Mouse (Mus musculus): ENCODE measurements at regions not wholly inside any gene's neighbourhood (a gene's known extent, or its start where the extent isn't known, plus 50 kb on each side); places are given as distances from the start of the nearest gene placed in this dataset.
"Not testable (repeated sequence)": the region's sequence is repeated elsewhere in the genome, so short reads cannot be mapped to it uniquely, and the experiment has no call there.

DNA sequence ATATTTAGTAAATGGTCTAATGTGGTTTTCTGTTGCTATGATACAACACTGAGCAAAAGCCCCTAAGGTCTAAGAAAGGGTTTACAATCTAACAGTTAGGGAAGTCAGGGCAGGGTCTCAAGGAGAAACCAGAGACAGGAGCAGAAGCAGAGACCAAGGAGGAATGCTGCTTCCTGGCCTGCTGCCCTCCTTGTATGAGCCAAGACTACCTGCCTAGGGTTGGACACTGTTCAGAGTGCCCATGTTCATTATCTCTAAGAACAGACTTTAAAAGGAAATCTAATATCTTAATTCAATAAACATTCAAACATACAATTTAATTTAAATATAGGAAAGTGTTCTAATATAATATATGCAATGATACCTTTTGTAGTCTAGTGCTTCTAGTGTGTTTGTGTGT is 63.0 kb upstream of the Tmem106b start:
- Histone ChIP-seq H3K27ac (no peak overlapping the region), H3K4me2 (no peak overlapping the region), H3K9me3 (no peaks in the 10 kb centered on the region), H3K27me3 (no peaks in the 10 kb centered on the region), H3K36me3 (no peaks in the 10 kb centered on the region), H3K9ac (no peak overlapping the region), H3K4me1 (replicated peaks) (no peaks in the 10 kb centered on the region), H3K4me3 (no peak overlapping the region)
- no peak for ATAC-seq (ENCODE audit: low FRiP score)

- ATAC-seq (ENCODE audit: low FRiP score) = no peak
- no peak overlapping the region for H3K4me2 ChIP-seq
- H3K27ac ChIP-seq = no peak overlapping the region
- H3K9me3 ChIP-seq = no peaks in the 10 kb centered on the region
- no peaks in the 10 kb centered on the region for H3K36me3 ChIP-seq
- H3K27me3 ChIP-seq = no peaks in the 10 kb centered on the region
- H3K9ac ChIP-seq = no peak overlapping the region
- WGBS = 90% methylated on average over 2 of the region's 2 CpGs
- no peak overlapping the region for H3K4me3 ChIP-seq
- no peaks in the 10 kb centered on the region for H3K4me1 ChIP-seq (replicated peaks)
Observed at GRCm38 (mm10) chr6:12994701-12995100, 74.9 kb upstream of the Tmem106b start.

DNA sequence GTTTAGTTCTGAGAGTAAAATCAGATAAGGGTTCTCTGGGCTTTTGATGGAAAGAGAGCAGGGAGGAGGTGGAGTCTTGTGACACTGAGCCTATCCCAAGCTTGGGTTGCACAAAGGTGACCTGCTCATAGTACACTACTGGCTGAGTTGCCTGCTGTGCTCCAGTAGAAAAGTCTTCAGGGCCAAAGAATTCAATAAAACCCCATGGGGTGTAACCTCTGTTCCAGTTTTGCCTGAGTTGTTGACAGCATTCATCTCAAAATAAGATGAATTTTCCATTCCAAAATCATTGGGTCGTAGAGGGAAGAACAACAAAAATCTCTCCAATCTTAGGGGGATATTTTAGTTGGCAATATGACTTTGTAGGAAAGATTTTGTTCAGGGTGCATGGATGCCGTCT is 75.8 kb upstream of the Tmem106b start:
- no peaks in the 10 kb centered on the region for H3K27me3 ChIP-seq
- ATAC-seq (ENCODE audit: low FRiP score) = no peak
- no peaks in the 10 kb centered on the region for H3K36me3 ChIP-seq
- H3K9ac ChIP-seq = no peak overlapping the region
- H3K9me3 ChIP-seq = no peaks in the 10 kb centered on the region
- WGBS = 89% methylated on average over 2 of the region's 2 CpGs
- no peak overlapping the region for H3K27ac ChIP-seq
- no peaks in the 10 kb centered on the region for H3K4me1 ChIP-seq (replicated peaks)
- no peak overlapping the region for H3K4me3 ChIP-seq
- no peak overlapping the region for H3K4me2 ChIP-seq

DNA sequence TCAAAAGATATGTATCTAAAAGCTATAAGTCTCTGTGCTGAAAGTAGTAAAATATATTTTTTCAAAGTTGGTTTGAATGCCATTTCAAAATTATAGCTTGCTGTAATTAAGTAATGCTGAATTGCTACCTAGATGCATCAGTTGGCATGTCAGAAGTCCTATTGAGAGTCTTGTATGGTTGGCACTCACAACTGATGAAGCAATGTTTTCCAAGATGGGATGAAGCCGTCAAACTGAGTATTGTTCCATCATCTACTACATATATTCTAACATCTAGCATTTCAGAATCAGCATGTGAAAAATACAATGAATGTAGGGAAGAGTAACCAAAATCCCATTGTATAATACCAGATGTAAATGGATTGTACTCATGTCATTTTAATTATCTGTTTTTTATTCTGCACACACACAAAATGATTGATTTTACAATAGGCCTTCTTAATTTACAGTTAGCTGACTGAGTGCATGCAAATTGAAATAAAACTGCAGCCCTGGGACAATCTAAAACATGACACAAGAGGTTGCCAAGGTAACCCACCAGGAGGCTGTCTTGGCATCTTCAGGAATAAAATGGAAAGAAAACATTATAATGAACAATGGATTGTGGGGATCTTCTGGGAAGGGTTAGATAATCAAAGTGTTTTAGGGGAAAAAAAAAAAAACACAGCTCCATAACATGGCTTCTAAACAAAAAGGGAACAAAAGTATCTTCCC is 92.2 kb upstream of the Tmem106b start:
- H3K4me3 ChIP-seq = no peak overlapping the region
- peak; percentile 77 for ATAC-seq (ENCODE audit: low FRiP score)
- peaks cover 4% of the 10 kb centered on the region for H3K4me1 ChIP-seq (replicated peaks)
- H3K27ac ChIP-seq = peak overlapping the region; percentile 58; the same call in 1 of the 2 replicates
- 36% methylated on average over 1 of the region's 1 CpGs for WGBS
- no peaks in the 10 kb centered on the region for H3K36me3 ChIP-seq
- no peaks in the 10 kb centered on the region for H3K9me3 ChIP-seq
- no peaks in the 10 kb centered on the region for H3K27me3 ChIP-seq
- H3K4me2 ChIP-seq = no peak overlapping the region
- no peak overlapping the region for H3K9ac ChIP-seq

GRCm38 (mm10) chr6:12971604-12972003 is 98.0 kb upstream of the Tmem106b start:
- Histone ChIP-seq H3K4me3 (no peak overlapping the region), H3K36me3 (no peaks in the 10 kb centered on the region), H3K4me1 (replicated peaks) (no peaks in the 10 kb centered on the region), H3K9me3 (no peaks in the 10 kb centered on the region), H3K27ac (no peak overlapping the region), H3K4me2 (no peak overlapping the region), H3K27me3 (no peaks in the 10 kb centered on the region), H3K9ac (no peak overlapping the region)
- no peak for ATAC-seq (ENCODE audit: low FRiP score)
- WGBS = 67% methylated on average over 1 of the region's 1 CpGs

DNA sequence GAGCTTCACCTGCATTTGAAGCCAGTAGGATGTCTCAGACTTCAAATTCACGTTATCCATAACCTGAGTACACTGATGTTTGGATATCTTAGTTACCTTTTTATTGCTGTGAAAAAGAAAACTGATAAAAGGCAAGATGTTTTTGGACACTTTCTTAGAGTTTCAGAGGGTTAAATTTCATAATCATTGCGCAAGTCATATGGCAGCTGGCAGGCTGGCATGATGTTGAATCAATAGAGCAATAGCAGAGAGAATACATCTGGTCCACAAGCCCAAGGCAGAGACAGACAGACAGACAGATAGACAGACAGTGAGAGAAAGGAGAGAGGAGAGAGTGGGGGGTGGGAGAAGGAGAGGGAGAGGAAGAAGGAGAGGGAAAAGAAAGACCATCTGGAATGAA is 102.3 kb upstream of the Tmem106b start:
- Histone ChIP-seq H3K9ac (no peak overlapping the region), H3K4me3 (no peak overlapping the region), H3K4me2 (no peak overlapping the region), H3K4me1 (replicated peaks) (no peaks in the 10 kb centered on the region), H3K36me3 (no peaks in the 10 kb centered on the region), H3K27me3 (no peaks in the 10 kb centered on the region), H3K27ac (no peak overlapping the region), H3K9me3 (no peaks in the 10 kb centered on the region)
- ATAC-seq (ENCODE audit: low FRiP score) = no peak
- WGBS = 84% methylated on average over 2 of the region's 2 CpGs

DNA sequence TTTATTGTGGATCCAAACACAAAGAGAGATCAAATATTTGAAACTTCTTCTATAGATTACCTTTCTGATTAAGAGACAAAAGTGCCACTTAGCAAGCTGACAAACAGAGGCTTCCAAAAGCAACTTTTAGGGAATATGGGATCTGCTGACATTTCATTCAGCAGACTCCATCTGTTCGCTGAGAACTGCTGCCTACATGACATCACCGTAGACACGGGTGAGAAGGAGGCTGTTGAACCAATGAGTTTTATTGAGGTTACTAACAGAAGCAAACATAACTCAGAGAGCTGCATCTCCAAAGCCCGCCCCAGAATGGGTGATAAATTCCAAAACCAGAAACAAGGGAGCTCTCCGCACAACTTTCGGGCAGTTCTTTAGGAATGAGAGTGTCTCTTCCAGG is 111.8 kb upstream of the Tmem106b start:
- no peak overlapping the region for H3K4me3 ChIP-seq
- 91% methylated on average over 6 of the region's 6 CpGs for WGBS
- no peaks in the 10 kb centered on the region for H3K36me3 ChIP-seq
- H3K9ac ChIP-seq = no peak overlapping the region
- no peak for ATAC-seq (ENCODE audit: low FRiP score)
- no peaks in the 10 kb centered on the region for H3K9me3 ChIP-seq
- H3K4me2 ChIP-seq = no peak overlapping the region
- H3K27me3 ChIP-seq = no peaks in the 10 kb centered on the region
- H3K4me1 ChIP-seq (replicated peaks) = no peaks in the 10 kb centered on the region
- no peak overlapping the region for H3K27ac ChIP-seq

- ATAC-seq (ENCODE audit: low FRiP score) = peak; percentile 68
- Histone ChIP-seq H3K9ac (no peak overlapping the region), H3K4me1 (replicated peaks) (peaks cover 5% of the 10 kb centered on the region), H3K27ac (peak overlapping the region; percentile 44; the same call in 1 of the 2 replicates), H3K36me3 (no peaks in the 10 kb centered on the region), H3K9me3 (no peaks in the 10 kb centered on the region), H3K27me3 (no peaks in the 10 kb centered on the region), H3K4me2 (no peak overlapping the region), H3K4me3 (no peak overlapping the region)
- WGBS = 45% methylated on average over 3 of the region's 3 CpGs
Observed at GRCm38 (mm10) chr6:12911610-12912009, 157.9 kb upstream of the Tmem106b start.

DNA sequence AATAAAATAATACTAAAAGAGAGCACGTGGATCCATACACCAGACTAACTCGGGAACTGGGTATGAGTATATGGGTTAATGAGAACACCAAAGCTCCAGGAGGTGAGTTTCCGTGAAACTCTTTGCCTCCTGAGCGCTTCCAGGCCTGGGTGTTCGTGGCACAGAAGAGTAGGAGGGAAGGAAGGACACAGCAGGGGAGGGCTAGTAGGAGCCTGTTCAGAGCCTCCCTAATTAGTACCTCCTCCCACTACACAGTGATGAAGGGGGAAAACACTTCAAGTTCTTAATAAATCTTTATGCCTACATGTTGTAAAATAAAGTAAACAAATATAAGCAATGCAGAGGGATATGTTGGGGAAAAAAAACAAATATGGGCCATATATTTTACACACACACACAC is 143.7 kb upstream of the Thsd7a start:
- Histone ChIP-seq H3K4me1 (replicated peaks) (no peaks in the 10 kb centered on the region), H3K9me3 (no peaks in the 10 kb centered on the region), H3K36me3 (no peaks in the 10 kb centered on the region), H3K9ac (no peak overlapping the region), H3K27me3 (no peaks in the 10 kb centered on the region), H3K4me3 (no peak overlapping the region), H3K27ac (no peak overlapping the region), H3K4me2 (no peak overlapping the region)
- ATAC-seq (ENCODE audit: low FRiP score) = no peak
- 64% methylated on average over 5 of the region's 5 CpGs for WGBS

DNA sequence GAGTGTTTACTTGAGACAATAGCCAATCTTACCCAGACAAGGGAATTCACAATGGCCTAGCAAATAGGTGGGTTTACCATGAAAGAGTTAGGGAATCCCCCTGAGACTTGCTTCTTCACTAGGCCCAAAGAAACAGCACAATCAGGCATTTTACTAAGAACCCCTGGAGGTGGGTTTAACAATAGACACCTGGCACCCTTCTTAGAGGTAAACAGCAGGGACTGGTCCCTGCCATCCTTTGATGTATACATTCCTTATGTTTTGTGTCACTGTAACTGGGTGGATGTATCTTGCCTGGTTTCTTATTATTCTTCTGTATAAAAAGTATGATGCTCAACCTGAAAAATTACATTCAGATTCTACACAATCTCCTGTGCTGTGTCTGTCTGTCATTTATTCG is 127.7 kb upstream of the Thsd7a start:
- H3K9ac ChIP-seq; ATAC-seq (ENCODE audit: low FRiP score); H3K9me3 ChIP-seq; H3K27me3 ChIP-seq; H3K4me1 ChIP-seq (replicated peaks); H3K4me2 ChIP-seq; H3K4me3 ChIP-seq; H3K27ac ChIP-seq; H3K36me3 ChIP-seq: not testable (repeated sequence)
- WGBS = 49% methylated on average over 1 of the region's 1 CpGs

GRCm38 (mm10) chr6:12876366-12876765 is 127.2 kb upstream of the Thsd7a start:
- 41% methylated on average over 4 of the region's 4 CpGs for WGBS
- Histone ChIP-seq H3K4me1 (replicated peaks) (no peaks in the 10 kb centered on the region), H3K4me3 (no peak overlapping the region), H3K9me3 (no peaks in the 10 kb centered on the region), H3K9ac (no peak overlapping the region), H3K36me3 (no peaks in the 10 kb centered on the region), H3K4me2 (no peak overlapping the region), H3K27me3 (no peaks in the 10 kb centered on the region), H3K27ac (no peak overlapping the region)
- no peak for ATAC-seq (ENCODE audit: low FRiP score)

- ATAC-seq (ENCODE audit: low FRiP score) = no peak
- Histone ChIP-seq H3K4me3 (no peak overlapping the region), H3K36me3 (no peaks in the 10 kb centered on the region), H3K27ac (no peak overlapping the region), H3K4me2 (no peak overlapping the region), H3K9ac (no peak overlapping the region), H3K27me3 (no peaks in the 10 kb centered on the region), H3K4me1 (replicated peaks) (no peaks in the 10 kb centered on the region), H3K9me3 (no peaks in the 10 kb centered on the region)
- WGBS = 93% methylated on average over 4 of the region's 4 CpGs
Observed at GRCm38 (mm10) chr6:12868251-12868650, 119.0 kb upstream of the Thsd7a start.

DNA sequence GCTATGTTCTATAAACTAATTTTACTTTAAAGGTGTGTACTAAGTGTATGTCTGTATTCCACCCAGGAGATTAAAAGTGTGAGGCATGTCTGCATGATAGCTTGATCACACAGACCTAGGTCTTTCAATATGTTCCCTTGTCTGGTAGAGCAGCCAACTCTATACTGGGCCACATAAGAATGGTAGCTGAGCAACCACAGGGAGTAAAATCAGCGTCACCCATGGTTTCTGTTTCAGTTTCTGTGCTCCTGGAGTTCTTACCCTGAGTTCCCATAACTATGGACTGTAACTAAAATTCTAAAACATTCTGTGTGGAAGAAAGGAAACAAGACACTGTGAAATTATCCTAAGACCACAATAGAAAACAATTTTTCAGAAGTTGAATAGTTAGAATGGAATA is 102.8 kb upstream of the Thsd7a start:
- H3K36me3 ChIP-seq = no peaks in the 10 kb centered on the region
- no peak overlapping the region for H3K9ac ChIP-seq
- WGBS = 88% methylated on average over 1 of the region's 1 CpGs
- no peaks in the 10 kb centered on the region; the same call in 1 of the 2 replicates for H3K9me3 ChIP-seq
- no peak for ATAC-seq (ENCODE audit: low FRiP score)
- H3K4me3 ChIP-seq = no peak overlapping the region
- no peaks in the 10 kb centered on the region for H3K4me1 ChIP-seq (replicated peaks)
- no peaks in the 10 kb centered on the region for H3K27me3 ChIP-seq
- no peak overlapping the region for H3K4me2 ChIP-seq
- no peak overlapping the region for H3K27ac ChIP-seq

Data from hindbrain, embryonic 13.5 days (tissue).